Mouse (Mus musculus): Measurements from ENCODE around the gene Muc1.

DNA sequence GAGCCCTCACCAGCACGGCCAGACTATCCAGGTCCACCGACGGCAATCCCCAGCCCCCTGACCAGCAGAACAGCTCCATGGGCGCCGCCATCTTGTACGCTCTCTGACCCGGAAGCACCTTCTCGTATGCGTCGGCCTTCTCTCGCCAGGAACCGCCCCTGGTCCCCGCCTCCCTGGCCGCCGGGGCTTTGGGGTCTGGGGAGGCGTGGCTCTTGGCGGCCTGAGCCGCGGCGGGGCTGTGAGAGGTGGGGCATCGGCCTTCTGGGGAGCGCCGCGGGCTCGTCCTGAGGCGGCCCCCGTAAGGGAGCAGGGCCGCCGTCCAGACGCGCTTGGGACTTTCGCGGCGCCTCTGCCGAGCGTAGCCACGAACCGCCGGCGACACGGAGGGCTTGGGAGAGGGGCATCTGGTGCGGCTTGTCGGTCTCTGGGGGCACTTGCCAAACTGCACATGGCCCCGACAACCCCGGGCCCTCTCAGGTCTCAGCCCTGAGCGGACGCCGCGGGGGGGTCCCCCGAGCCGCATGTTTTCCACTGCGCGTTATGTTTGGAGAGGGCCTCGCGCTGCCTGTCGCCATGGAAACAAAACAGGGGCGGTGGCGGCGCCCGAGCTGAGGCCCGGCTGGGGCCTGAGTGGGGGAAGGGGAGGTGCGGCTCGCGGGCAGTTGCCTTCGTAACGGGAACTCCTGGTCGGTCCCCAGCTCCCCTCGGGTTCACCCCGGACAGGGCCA lies 14.9 kb upstream of the Muc1 start:
- TF ChIP-seq CTCF (IDR thresholded peaks at IDR 0.05; ENCODE audit: low read depth, low read length) (no peak), POLR2A (IDR thresholded peaks at IDR 0.05; ENCODE audit: borderline replicate concordance, low read depth, low read length) (no peak; the same call in 1 of the 2 replicates)

Data from bone marrow macrophage, adult 2 months (primary cell).